Mouse (Mus musculus) stomach, embryonic 16.5 days (tissue): ENCODE results near the gene Prss42. TPM values are rescaled to one million over a fixed set of nuclear protein-coding genes. Genes with fewer than 3 reads are reported as not detected.
"Not testable (repeated sequence)": the region's sequence is repeated elsewhere in the genome, so short reads cannot be mapped to it uniquely, and the experiment has no call there.

Source experiments
- ATAC-seq: fragments of 200-750 bp; cut with Nextera tagmentation; 2 replicates; pipeline ENCODE4 v1.8.0; 2017; ENCODE audit warnings: moderate number of reproducible peaks, moderate TSS enrichment; ENCODE audit not compliant: insufficient read depth, low FRiP score
- H3K27ac ChIP-seq: fragments of 300-500 bp; sonication (generic); 2 replicates; pipeline ENCODE4 v1.5.1; 2014; ENCODE audit warnings: low read length
- H3K27me3 ChIP-seq: fragments of 300-500 bp; sonication (generic); 2 replicates; pipeline ENCODE4 v1.6.1; 2014; ENCODE audit warnings: low read length, control low read depth, mixed read lengths; ENCODE audit not compliant: control insufficient read depth, insufficient read depth
- H3K36me3 ChIP-seq: fragments of 300-500 bp; sonication (generic); 2 replicates; pipeline ENCODE4 v1.6.1; 2014; ENCODE audit warnings: low read length; ENCODE audit not compliant: control insufficient read depth, insufficient read depth
- H3K4me1 ChIP-seq: fragments of 300-500 bp; sonication (generic); 2 replicates; pipeline ENCODE4 v1.6.1; 2014; ENCODE audit warnings: low read length, control low read depth, mixed read lengths; ENCODE audit not compliant: control insufficient read depth, insufficient read depth
- H3K4me2 ChIP-seq: fragments of 300-500 bp; sonication (generic); 2 replicates; pipeline ENCODE4 v1.6.1; 2014; ENCODE audit warnings: low read depth, low read length, mixed read lengths
- H3K4me3 ChIP-seq: fragments of 300-500 bp; sonication (generic); replicated peaks from 2 replicates; pipeline ENCODE4 v1.5.1; 2014; ENCODE audit warnings: mild to moderate bottlenecking, low read length
- H3K9ac ChIP-seq: fragments of 300-500 bp; sonication (generic); 2 replicates; pipeline ENCODE4 v1.6.1; 2014; ENCODE audit warnings: low read length
- H3K9me3 ChIP-seq: fragments of 300-500 bp; sonication (generic); replicated peaks from 2 replicates; pipeline ENCODE4 v1.6.1; 2016; ENCODE audit warnings: low read length, control low read depth; ENCODE audit not compliant: control insufficient read depth
- WGBS: fragments of 180-500 bp; shearing (Covaris S2); extraction: QIAGEN DNeasy Blood & Tissue Kit; methylation state at CpG from one replicate; pipeline ENCODE4 v1.1.7; 2014; 5-methylcytosine and 5-hydroxymethylcytosine counted together
- polyA plus RNA-seq: library from polyadenylated mRNA; unstranded; fragments of >200 nt; fragmentation: Nextera tagmentation; extraction: Ambion mirVana; gene quantifications from 2 replicates; pipeline ENCODE4 v1.2.1, GENCODE M21; 2015

Gene Prss42
- polyA plus RNA-seq, 1 experiment from 2014 or later: not detected

- 76% methylated on average over 4 of the region's 4 CpGs for WGBS
- Histone ChIP-seq H3K36me3 (no peaks in the 10 kb centered on the region), H3K4me3 (no peak overlapping the region), H3K27ac (no peak overlapping the region), H3K4me2 (no peak overlapping the region), H3K27me3 (no peaks in the 10 kb centered on the region), H3K4me1 (no peaks in the 10 kb centered on the region), H3K9me3 (no peaks in the 10 kb centered on the region), H3K9ac (no peak overlapping the region)
- ATAC-seq: no peak
Observed at GRCm38 (mm10) chr9:110810051-110810450, 12.1 kb downstream of the Prss42 start.

GRCm38 (mm10) chr9:110813789-110814188 is 15.8 kb downstream of the Prss42 start, which contains the start of gene Prss44:
Gene Prss44, plus strand, starts transcription at chr9:110813994.
- no peak within 1 kb of the TSS for H3K4me2 ChIP-seq
- H3K4me1 ChIP-seq: no peaks in the 10 kb centered on the region
- ATAC-seq: no peak
- no peak within 1 kb of the TSS for H3K9ac ChIP-seq
- H3K36me3 ChIP-seq: no peaks in the 10 kb centered on the region
- no peak within 1 kb of the TSS for H3K27ac ChIP-seq
- no peak within 1 kb of the TSS for H3K4me3 ChIP-seq
- no peaks in the 10 kb centered on the region for H3K27me3 ChIP-seq
- 53% methylated on average over 18 of the region's 18 CpGs for WGBS
- H3K9me3 ChIP-seq: no peaks in the 10 kb centered on the region

GRCm38 (mm10) chr9:110820546-110820945 is 22.6 kb downstream of the Prss42 start:
- H3K9me3 ChIP-seq, ATAC-seq, H3K36me3 ChIP-seq, H3K4me2 ChIP-seq, H3K4me1 ChIP-seq, H3K27ac ChIP-seq, H3K9ac ChIP-seq, H3K4me3 ChIP-seq, H3K27me3 ChIP-seq: not testable (repeated sequence)

GRCm38 (mm10) chr9:110821436-110821835 is 23.5 kb downstream of the Prss42 start:
- no peak for ATAC-seq
- no peaks in the 10 kb centered on the region for H3K9me3 ChIP-seq
- H3K27ac ChIP-seq: no peak overlapping the region
- H3K4me2 ChIP-seq: no peak overlapping the region
- no peak overlapping the region for H3K4me3 ChIP-seq
- no peak overlapping the region for H3K9ac ChIP-seq
- H3K27me3 ChIP-seq: no peaks in the 10 kb centered on the region
- 70% methylated on average over 7 of the region's 7 CpGs for WGBS
- H3K36me3 ChIP-seq: no peaks in the 10 kb centered on the region
- no peaks in the 10 kb centered on the region for H3K4me1 ChIP-seq

GRCm38 (mm10) chr9:110825426-110825825 is 27.5 kb downstream of the Prss42 start:
- Histone ChIP-seq H3K9me3 (no peaks in the 10 kb centered on the region), H3K36me3 (no peaks in the 10 kb centered on the region), H3K4me2 (no peak overlapping the region), H3K4me3 (no peak overlapping the region), H3K27me3 (no peaks in the 10 kb centered on the region), H3K9ac (no peak overlapping the region), H3K27ac (no peak overlapping the region), H3K4me1 (no peaks in the 10 kb centered on the region)
- WGBS: 71% methylated on average over 4 of the region's 4 CpGs
- no peak for ATAC-seq

GRCm38 (mm10) chr9:110825832-110826231 is 27.9 kb downstream of the Prss42 start:
- H3K9me3 ChIP-seq: no peaks in the 10 kb centered on the region
- no peak overlapping the region for H3K9ac ChIP-seq
- no peak overlapping the region for H3K4me3 ChIP-seq
- H3K27ac ChIP-seq: no peak overlapping the region
- no peak overlapping the region for H3K4me2 ChIP-seq
- no peaks in the 10 kb centered on the region for H3K36me3 ChIP-seq
- H3K4me1 ChIP-seq: no peaks in the 10 kb centered on the region
- ATAC-seq: no peak
- WGBS: 73% methylated on average over 7 of the region's 7 CpGs
- H3K27me3 ChIP-seq: no peaks in the 10 kb centered on the region

- no peaks in the 10 kb centered on the region for H3K27me3 ChIP-seq
- no peak within 1 kb of the TSS for H3K4me2 ChIP-seq
- no peaks in the 10 kb centered on the region for H3K4me1 ChIP-seq
- H3K9me3 ChIP-seq: no peaks in the 10 kb centered on the region
- no peak for ATAC-seq
- no peaks in the 10 kb centered on the region for H3K36me3 ChIP-seq
- no peak within 1 kb of the TSS for H3K27ac ChIP-seq
- 66% methylated on average over 3 of the region's 3 CpGs for WGBS
- no peak within 1 kb of the TSS for H3K4me3 ChIP-seq
- no peak within 1 kb of the TSS for H3K9ac ChIP-seq
Observed at GRCm38 (mm10) chr9:110826390-110826789, 28.4 kb downstream of the Prss42 start, which contains the start of gene Prss43. Gene Prss43, plus strand, starts transcription at chr9:110826690.

GRCm38 (mm10) chr9:110833021-110833420 is 35.1 kb downstream of the Prss42 start:
- no peaks in the 10 kb centered on the region for H3K36me3 ChIP-seq
- no peaks in the 10 kb centered on the region for H3K9me3 ChIP-seq
- no peak overlapping the region for H3K4me2 ChIP-seq
- 75% methylated on average over 5 of the region's 5 CpGs for WGBS
- no peak overlapping the region for H3K9ac ChIP-seq
- no peak overlapping the region for H3K27ac ChIP-seq
- no peaks in the 10 kb centered on the region for H3K27me3 ChIP-seq
- H3K4me3 ChIP-seq: no peak overlapping the region
- no peak for ATAC-seq
- no peaks in the 10 kb centered on the region for H3K4me1 ChIP-seq

GRCm38 (mm10) chr9:110834411-110834810 is 36.4 kb downstream of the Prss42 start, which contains the start of gene Prss45:
Gene Prss45, plus strand, starts transcription at chr9:110834588.
- Histone ChIP-seq H3K36me3 (no peaks in the 10 kb centered on the region), H3K27ac (no peak within 1 kb of the TSS)
- 79% methylated on average over 19 of the region's 19 CpGs for WGBS

GRCm38 (mm10) chr9:110834961-110835360 is 37.0 kb downstream of the Prss42 start:
- no peak for ATAC-seq
- Histone ChIP-seq H3K4me1 (no peaks in the 10 kb centered on the region), H3K9me3 (no peaks in the 10 kb centered on the region), H3K4me3 (no peak overlapping the region), H3K9ac (no peak overlapping the region), H3K27me3 (no peaks in the 10 kb centered on the region), H3K36me3 (no peaks in the 10 kb centered on the region), H3K27ac (no peak overlapping the region), H3K4me2 (no peak overlapping the region)
- 39% methylated on average over 10 of the region's 10 CpGs for WGBS

More at GRCm38 (mm10) chr9:110834411-110834810, 36.4 kb downstream of the Prss42 start, which contains the start of gene Prss45:
- no peak within 1 kb of the TSS for H3K4me3 ChIP-seq
- H3K4me2 ChIP-seq: no peak within 1 kb of the TSS
- H3K27me3 ChIP-seq: no peaks in the 10 kb centered on the region
- no peaks in the 10 kb centered on the region for H3K4me1 ChIP-seq
- H3K9ac ChIP-seq: no peak within 1 kb of the TSS
- H3K9me3 ChIP-seq: no peaks in the 10 kb centered on the region
- no peak for ATAC-seq
